Mouse (Mus musculus) embryonic facial prominence, embryonic 14.5 days (tissue): ENCODE results near the gene Bnc1. TPM values are rescaled to one million over a fixed set of nuclear protein-coding genes. Genes with fewer than 3 reads are reported as not detected.

ENCODE experiments used
- ATAC-seq: fragments of 200-750 bp; cut with Nextera tagmentation; 2 replicates; pipeline ENCODE4 v1.8.0; 2017; ENCODE audit warnings: low read depth, moderate number of reproducible peaks, moderate TSS enrichment
- DNase-seq: peaks from one replicate; pipeline ENCODE4 v3.0.0-alpha.2; 2015; ENCODE audit warnings: low spot score
- H3K27ac ChIP-seq: fragments of 300-500 bp; sonication (generic); replicated peaks from 2 replicates; pipeline ENCODE4 v1.5.1; 2014; ENCODE audit warnings: low read depth, mild to moderate bottlenecking, low read length, moderate library complexity
- H3K27me3 ChIP-seq: fragments of 300-500 bp; sonication (generic); replicated peaks from 2 replicates; pipeline ENCODE4 v1.6.1; 2014; ENCODE audit warnings: low read length; ENCODE audit not compliant: control insufficient read depth, insufficient read depth
- H3K36me3 ChIP-seq: fragments of 300-500 bp; sonication (generic); 2 replicates; pipeline ENCODE4 v1.6.1; 2014; ENCODE audit warnings: low read length, mixed read lengths; ENCODE audit not compliant: control insufficient read depth, insufficient read depth
- H3K4me1 ChIP-seq: fragments of 300-500 bp; sonication (generic); 2 replicates; pipeline ENCODE4 v1.6.1; 2014; ENCODE audit warnings: antibody characterized with exemption, low read length; ENCODE audit not compliant: control insufficient read depth, insufficient read depth
- H3K4me2 ChIP-seq: fragments of 300-500 bp; sonication (generic); 2 replicates; pipeline ENCODE4 v1.6.1; 2014; ENCODE audit warnings: low read depth, mild to moderate bottlenecking, low read length, moderate library complexity, mixed read lengths
- H3K4me3 ChIP-seq: fragments of 300-500 bp; sonication (generic); 2 replicates; pipeline ENCODE4 v1.5.1; 2014; ENCODE audit warnings: low read depth, mild to moderate bottlenecking, low read length
- H3K9ac ChIP-seq: fragments of 300-500 bp; sonication (generic); 2 replicates; pipeline ENCODE4 v1.6.1; 2014; ENCODE audit warnings: low read depth, mild to moderate bottlenecking, low read length, moderate library complexity, mixed read lengths
- H3K9me3 ChIP-seq: fragments of 300-500 bp; sonication (generic); 2 replicates; pipeline ENCODE4 v1.6.1; 2016; ENCODE audit warnings: low read length; ENCODE audit not compliant: control insufficient read depth
- WGBS: fragments of 180-500 bp; shearing (Covaris S2); extraction: QIAGEN DNeasy Blood & Tissue Kit; methylation state at CpG from one replicate; pipeline ENCODE4 v1.1.7; 2014; 5-methylcytosine and 5-hydroxymethylcytosine counted together
- polyA plus RNA-seq: library from polyadenylated mRNA; unstranded; fragments of >200 nt; fragmentation: Nextera tagmentation; extraction: Ambion mirVana; gene quantifications from 2 replicates; pipeline ENCODE4 v1.2.1, GENCODE M21; 2014

The Bnc1 gene
- polyA plus RNA-seq, 1 experiment from 2014 or later = 2.1 TPM

GRCm38 (mm10) chr7:81993140-81993539 is 1.0 kb upstream of the Bnc1 start:
- Histone ChIP-seq H3K27me3 (peaks cover 72% of the 10 kb centered on the region), H3K4me3 (peak overlapping the region; percentile 59; the same call in 1 of the 2 replicates), H3K36me3 (no peaks in the 10 kb centered on the region), H3K9ac (no peak overlapping the region), H3K4me1 (peaks cover 5% of the 10 kb centered on the region; the same call in 1 of the 2 replicates), H3K27ac (no peak overlapping the region), H3K9me3 (no peaks in the 10 kb centered on the region), H3K4me2 (peak overlapping the region; percentile 95)
- 38% methylated on average over 7 of the region's 7 CpGs for WGBS
- no peak for DNase-seq
- ATAC-seq = no peak

GRCm38 (mm10) chr7:81991611-81992061 is 456 bp downstream of the Bnc1 start:
- no peaks in the 10 kb centered on the region for H3K9me3 ChIP-seq
- peak overlapping the region; percentile 95 for H3K4me2 ChIP-seq
- 1% methylated on average over 35 of the region's 36 CpGs for WGBS
- ATAC-seq (no peak), DNase-seq (peak; percentile 43)
- H3K36me3 ChIP-seq = no peaks in the 10 kb centered on the region
- H3K27me3 ChIP-seq = peaks cover 75% of the 10 kb centered on the region
- no peak overlapping the region for H3K27ac ChIP-seq
- peak overlapping the region; percentile 59 for H3K4me3 ChIP-seq
- peak overlapping the region; percentile 61 for H3K9ac ChIP-seq
- peaks cover 5% of the 10 kb centered on the region; the same call in 1 of the 2 replicates for H3K4me1 ChIP-seq

GRCm38 (mm10) chr7:81991116-81991515 is 976 bp downstream of the Bnc1 start:
- Histone ChIP-seq H3K27ac (no peak overlapping the region), H3K36me3 (no peaks in the 10 kb centered on the region), H3K4me2 (peak overlapping the region; percentile 95), H3K4me1 (peaks cover 5% of the 10 kb centered on the region; the same call in 1 of the 2 replicates), H3K4me3 (peak overlapping the region; percentile 59), H3K9ac (peak overlapping the region; percentile 61; the same call in 1 of the 2 replicates), H3K9me3 (no peaks in the 10 kb centered on the region), H3K27me3 (peaks cover 74% of the 10 kb centered on the region)
- DNase-seq = peak; percentile 71
- WGBS = 7% methylated on average over 12 of the region's 12 CpGs
- ATAC-seq = no peak

DNA sequence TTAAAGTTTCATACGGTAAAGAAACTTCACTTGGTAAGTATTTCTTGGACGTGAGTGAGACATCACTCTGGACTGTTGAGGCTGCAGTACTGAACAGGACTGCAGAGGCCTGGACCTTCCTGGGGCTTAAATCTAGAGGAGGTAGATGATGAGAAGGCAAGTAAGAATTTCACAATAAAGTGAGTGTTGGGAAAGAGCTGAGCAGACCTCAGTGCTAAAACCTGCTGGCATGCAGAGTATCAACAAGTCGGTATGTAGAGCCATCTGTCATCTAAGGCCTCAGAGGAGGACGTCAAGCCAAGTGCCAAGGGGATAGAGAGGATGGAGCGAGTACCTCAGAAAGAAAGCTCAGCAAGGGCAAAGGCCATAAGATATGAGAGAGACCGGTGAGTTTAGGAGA is 8.4 kb downstream of the Bnc1 start:
- H3K4me2 ChIP-seq = no peak overlapping the region
- H3K27me3 ChIP-seq = peaks cover 8% of the 10 kb centered on the region
- H3K9ac ChIP-seq = no peak overlapping the region
- 80% methylated on average over 6 of the region's 6 CpGs for WGBS
- no peak overlapping the region for H3K27ac ChIP-seq
- DNase-seq (no peak), ATAC-seq (no peak)
- no peaks in the 10 kb centered on the region for H3K36me3 ChIP-seq
- no peaks in the 10 kb centered on the region for H3K9me3 ChIP-seq
- H3K4me3 ChIP-seq = no peak overlapping the region
- H3K4me1 ChIP-seq = no peaks in the 10 kb centered on the region

- Histone ChIP-seq H3K4me1 (no peaks in the 10 kb centered on the region), H3K4me2 (no peak overlapping the region), H3K27ac (no peak overlapping the region), H3K9me3 (no peaks in the 10 kb centered on the region), H3K36me3 (no peaks in the 10 kb centered on the region), H3K4me3 (no peak overlapping the region), H3K9ac (no peak overlapping the region), H3K27me3 (no peaks in the 10 kb centered on the region)
- DNase-seq = no peak
- WGBS = 75% methylated on average over 8 of the region's 8 CpGs
- ATAC-seq = no peak
Measured at GRCm38 (mm10) chr7:81978304-81978703, 13.8 kb downstream of the Bnc1 start.

- no peak overlapping the region for H3K9ac ChIP-seq
- 84% methylated on average over 10 of the region's 10 CpGs for WGBS
- no peak for ATAC-seq
Measured at GRCm38 (mm10) chr7:81974616-81975015, 17.5 kb downstream of the Bnc1 start.

DNA sequence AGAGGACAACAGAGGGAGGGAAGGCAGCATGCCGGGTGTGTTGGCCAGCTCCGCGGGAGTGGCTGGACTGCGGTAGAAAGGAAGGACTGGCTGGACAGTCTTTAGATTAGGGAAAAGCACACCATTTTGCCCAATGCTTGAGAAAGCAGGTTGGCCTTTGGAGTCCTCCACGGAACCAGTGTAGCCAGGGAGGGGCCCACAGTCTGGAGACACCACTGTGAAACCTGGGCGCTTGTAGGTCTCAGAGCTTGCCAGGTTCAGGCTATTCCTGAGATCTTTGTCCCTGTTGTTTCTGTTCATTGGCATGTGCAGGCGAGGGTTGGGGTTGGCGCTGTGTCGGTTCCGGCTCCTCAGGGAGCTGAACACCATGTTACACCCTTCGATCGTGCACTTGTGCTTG is 18.2 kb downstream of the Bnc1 start:
- Histone ChIP-seq H3K4me2 (no peak overlapping the region), H3K36me3 (no peaks in the 10 kb centered on the region), H3K27me3 (no peaks in the 10 kb centered on the region), H3K4me3 (no peak overlapping the region), H3K27ac (no peak overlapping the region), H3K4me1 (no peaks in the 10 kb centered on the region), H3K9ac (no peak overlapping the region), H3K9me3 (no peaks in the 10 kb centered on the region)
- 91% methylated on average over 12 of the region's 12 CpGs for WGBS
- DNase-seq (no peak), ATAC-seq (no peak)

More at GRCm38 (mm10) chr7:81974616-81975015, 17.5 kb downstream of the Bnc1 start:
- no peaks in the 10 kb centered on the region for H3K4me1 ChIP-seq
- H3K4me2 ChIP-seq = no peak overlapping the region
- no peak overlapping the region for H3K27ac ChIP-seq
- no peaks in the 10 kb centered on the region for H3K36me3 ChIP-seq
- H3K4me3 ChIP-seq = no peak overlapping the region
- H3K9me3 ChIP-seq = no peaks in the 10 kb centered on the region
- DNase-seq = no peak
- no peaks in the 10 kb centered on the region for H3K27me3 ChIP-seq

- Histone ChIP-seq H3K27me3 (no peaks in the 10 kb centered on the region), H3K4me1 (no peaks in the 10 kb centered on the region), H3K9me3 (no peaks in the 10 kb centered on the region), H3K4me3 (no peak overlapping the region), H3K27ac (no peak overlapping the region), H3K36me3 (no peaks in the 10 kb centered on the region), H3K4me2 (no peak overlapping the region), H3K9ac (no peak overlapping the region)
- no peak for ATAC-seq
- 96% methylated on average over 5 of the region's 5 CpGs for WGBS
- no peak for DNase-seq
Measured at GRCm38 (mm10) chr7:81973339-81973738, 18.8 kb downstream of the Bnc1 start.

- ATAC-seq = no peak
- H3K27me3 ChIP-seq = no peaks in the 10 kb centered on the region
- no peaks in the 10 kb centered on the region for H3K4me1 ChIP-seq
- H3K36me3 ChIP-seq = no peaks in the 10 kb centered on the region
- H3K9me3 ChIP-seq = no peaks in the 10 kb centered on the region
- WGBS = 79% methylated on average over 6 of the region's 6 CpGs
- H3K4me3 ChIP-seq = no peak overlapping the region
- no peak overlapping the region for H3K4me2 ChIP-seq
- H3K9ac ChIP-seq = no peak overlapping the region
- no peak overlapping the region for H3K27ac ChIP-seq
- no peak for DNase-seq
Measured at GRCm38 (mm10) chr7:81968975-81969374, 23.1 kb downstream of the Bnc1 start.
